Mouse (Mus musculus) mesoderm, embryonic 11.5 days (tissue): ENCODE data around the gene Tram1l1.
"Not testable (repeated sequence)": the region's sequence is repeated elsewhere in the genome, so short reads cannot be mapped to it uniquely, and the experiment has no call there.

Source experiments
- DNase-seq: peaks from one replicate; pipeline ENCODE4 v3.0.0-alpha.2; 2012; ENCODE audit warnings: low read depth, low spot score

Gene Tram1l1

GRCm38 (mm10) chr3:124320821-124321576, at the start of gene Tram1l1:
Gene Tram1l1, plus strand, starts transcription at chr3:124320855.
- DNase-seq: peak; percentile 93

DNA sequence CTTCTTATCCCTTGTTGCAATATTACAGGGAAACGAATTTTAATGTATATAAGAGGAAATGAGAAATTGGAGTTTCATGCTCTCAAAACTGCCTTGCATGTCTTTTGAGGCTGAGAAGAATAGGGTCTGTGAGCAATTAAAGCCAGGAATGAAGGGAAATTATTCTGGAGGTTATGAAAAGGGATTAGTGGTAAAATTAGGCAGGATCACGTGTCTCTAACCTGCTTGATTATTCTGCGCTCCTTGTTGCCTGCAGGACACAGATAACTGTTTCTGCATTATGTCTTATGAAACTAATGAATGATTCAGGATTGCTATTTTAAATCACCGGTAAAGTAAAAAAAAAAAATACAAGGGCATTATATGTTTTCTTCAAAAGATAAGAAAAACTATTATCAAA, 49.4 kb upstream of the Tram1l1 start:
- DNase-seq: no peak

DNA sequence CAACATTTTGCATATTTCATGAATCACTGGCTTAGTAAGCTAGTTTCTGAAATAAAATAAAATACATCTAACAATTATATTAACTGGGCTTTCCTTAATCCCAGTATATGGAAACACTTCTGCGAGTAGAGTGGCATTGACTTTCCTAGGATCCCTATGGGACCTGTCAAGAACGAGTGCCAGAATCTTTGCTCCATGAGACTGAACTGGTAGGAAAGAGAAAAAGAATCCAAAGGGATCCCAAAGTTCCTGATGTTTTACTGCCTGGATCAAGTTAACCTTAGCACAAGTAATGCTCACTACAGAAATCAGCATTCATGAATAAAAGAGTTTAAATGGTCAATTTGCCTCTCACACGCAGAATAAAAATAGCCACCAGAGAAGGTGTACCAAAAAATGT, 49.0 kb upstream of the Tram1l1 start:
- no peak for DNase-seq

DNA sequence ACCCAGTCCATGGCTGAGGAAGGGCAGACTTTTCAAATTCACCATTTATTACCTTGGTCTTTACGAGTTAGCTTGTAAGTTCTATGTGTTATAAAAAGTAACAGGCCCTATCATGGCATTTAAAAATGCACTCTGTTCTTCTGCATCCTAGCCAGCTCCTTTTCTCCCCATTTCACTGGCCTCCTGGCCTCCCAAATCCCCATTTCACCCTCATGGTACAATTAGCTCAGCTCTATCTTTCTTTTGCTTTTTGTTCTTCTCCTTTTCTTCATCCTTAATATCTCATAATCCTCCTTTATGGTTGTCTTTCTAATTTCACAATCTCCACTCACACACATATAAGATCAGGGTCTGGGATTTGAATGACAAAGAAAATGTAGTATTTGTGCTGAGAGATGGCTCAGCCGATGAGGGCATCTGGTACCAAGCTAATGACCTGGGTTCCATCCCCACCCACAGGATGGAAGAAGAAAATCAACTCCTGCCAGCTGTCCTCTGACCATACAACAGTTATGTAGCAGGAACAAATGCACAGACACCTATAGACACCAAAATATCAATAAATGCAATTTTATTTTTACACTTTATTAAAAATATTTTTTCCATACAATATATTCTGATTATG, 48.1 kb upstream of the Tram1l1 start:
- DNase-seq: no peak

GRCm38 (mm10) chr3:124274928-124275609, 45.6 kb upstream of the Tram1l1 start:
- DNase-seq: peak; percentile 63

DNA sequence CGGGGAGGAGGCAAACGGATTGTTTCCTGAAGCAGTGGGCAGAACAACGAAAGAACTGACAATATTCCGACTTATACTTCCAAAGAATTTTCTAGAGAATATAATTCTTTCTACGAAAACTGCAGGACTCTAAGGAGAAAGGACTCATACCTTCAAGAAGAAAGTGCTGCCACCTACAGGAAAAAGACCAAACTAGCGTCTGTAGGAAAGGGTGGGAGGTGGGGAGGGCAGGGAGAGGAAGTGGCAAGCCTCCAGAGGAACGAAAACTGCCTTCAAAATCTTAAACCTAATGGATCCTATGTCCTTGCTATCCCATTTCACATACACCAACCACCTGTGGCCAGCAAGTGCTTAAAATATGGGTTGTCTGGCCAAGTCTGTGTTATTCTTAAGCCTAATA, 31.7 kb upstream of the Tram1l1 start:
- not testable (repeated sequence) for DNase-seq

GRCm38 (mm10) chr3:124319254-124319653, 1.4 kb upstream of the Tram1l1 start:
- no peak for DNase-seq

DNA sequence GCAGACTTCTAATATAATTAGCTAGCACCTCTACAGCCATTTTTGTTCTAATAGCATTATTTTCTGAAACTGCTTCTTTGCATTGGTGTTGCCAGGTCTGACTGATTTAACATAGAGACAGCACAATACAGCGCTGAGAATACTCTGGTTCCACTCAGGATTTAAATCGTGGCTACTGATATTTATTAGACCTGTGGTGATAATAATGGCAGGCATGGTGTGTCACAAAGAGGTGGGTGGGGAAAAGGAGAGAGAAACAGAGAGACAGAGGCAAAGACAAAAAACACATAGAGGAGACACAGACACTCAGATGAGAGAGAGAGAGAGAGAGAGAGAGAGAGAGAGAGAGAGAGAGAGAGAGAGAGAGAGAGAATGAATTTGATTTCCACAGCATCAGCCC, 257 bp upstream of the Tram1l1 start:
- no peak for DNase-seq

GRCm38 (mm10) chr3:124346445-124346844, 25.8 kb downstream of the Tram1l1 start:
- DNase-seq: peak; percentile 5

DNA sequence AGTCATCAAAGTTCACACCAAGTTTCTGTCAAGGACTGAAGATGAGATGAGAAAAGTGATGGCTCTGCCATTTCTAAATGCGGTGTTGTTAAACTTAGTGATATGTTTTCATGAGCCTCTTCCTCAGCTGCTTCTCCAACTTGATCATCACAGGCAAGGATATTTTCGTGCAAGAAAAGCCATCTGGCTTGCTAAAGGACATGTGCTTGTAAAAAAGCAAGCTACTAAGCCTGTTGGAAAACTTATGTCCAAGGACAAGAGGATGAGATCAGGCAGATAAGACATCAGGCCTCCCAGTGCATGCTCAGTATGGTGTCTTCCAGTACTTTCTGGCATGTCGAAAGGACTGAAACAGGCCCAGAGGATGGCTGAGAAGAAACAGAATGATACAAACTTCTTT, 36.9 kb downstream of the Tram1l1 start:
- no peak for DNase-seq

DNA sequence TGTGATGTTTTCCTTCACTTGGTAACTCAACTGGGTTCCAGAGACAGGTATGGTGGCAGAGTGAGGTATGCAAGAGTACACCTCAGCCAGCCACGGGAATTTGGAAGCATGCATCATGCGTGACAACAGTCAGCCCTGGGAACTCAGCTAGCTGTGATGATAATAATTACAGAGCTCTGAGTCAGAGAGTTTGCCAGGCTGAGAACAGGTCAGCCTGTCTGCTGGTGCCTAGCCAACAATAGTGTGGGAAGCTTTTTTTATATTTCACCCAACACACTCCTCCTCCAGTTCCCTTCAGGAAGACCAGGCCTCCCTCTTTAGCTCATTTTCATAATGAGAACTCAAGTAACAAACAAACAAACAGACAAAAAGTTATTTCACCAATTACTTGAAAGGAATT, 51.4 kb downstream of the Tram1l1 start:
- DNase-seq: no peak
